In the genomic region with DNA sequence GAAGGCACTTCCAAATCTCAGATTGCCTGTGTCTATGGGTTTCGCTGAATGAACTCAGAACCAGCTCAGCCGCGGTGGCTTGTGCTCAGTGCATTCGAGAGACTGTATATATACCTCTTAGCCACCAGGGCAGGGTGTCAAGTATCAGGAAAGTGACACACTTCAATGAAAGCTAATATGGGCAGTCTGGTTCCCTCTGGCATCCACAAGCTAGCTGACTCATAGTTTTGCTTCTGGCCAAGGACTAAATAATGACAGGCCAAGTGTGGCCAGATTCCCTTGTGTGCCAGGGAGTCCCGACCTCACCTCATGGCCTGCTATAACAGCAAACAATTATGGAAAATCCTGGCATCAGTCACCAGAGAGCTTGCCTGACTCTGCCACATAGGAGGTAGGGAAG, we compare ENCODE assay signal across 10 mouse cellular contexts.
A peak's percentile ranks its signal among the peaks of the same experiment; 100 is the strongest.
DNase-seq lines count a peak whose midpoint lies in the region; ATAC-seq lines count a peak whose summit lies in the region.
"Had no signal": no experiment of that assay in that cellular context is flagged by ENCODE, and none has a peak within 500 bp of the region (broad histone marks: within the 10 kb centered on the region; RNA-seq: fewer than 3 reads in every experiment).

No protein-coding gene starts in this region.

- DNase-seq in cerebellum, postnatal 4 days (ENCODE audit: low spot score in 2 of 2), result no peak
- peak; percentile 76 for DNase-seq in Muller cell, postnatal 12 days (ENCODE audit: inconsistent ontology term)
- peak; percentile 29 to 52 for DNase-seq in cerebellum, postnatal 14 days
- peak; percentile 65 for DNase-seq in gastrocnemius, postnatal 25 days
- no peak for DNase-seq in spleen, postnatal 10 days (ENCODE audit: low spot score in 2 of 2)
- no peak for DNase-seq in natural killer cell, adult 2 months (ENCODE audit: low spot score in 2 of 2)
- DNase-seq in left cerebral cortex, postnatal 36 days (ENCODE audit: low spot score in 2 of 2), result no peak
- DNase-seq: lung, postnatal 36 days; thymus, postnatal 25 days had no signal

- intact Hi-C loops in left cerebral cortex, postnatal 36 days (cut with DNase I), result no loop called here

- peak; percentile 85 for ATAC-seq in cerebellum, adult (ENCODE audit: insufficient number of reproducible peaks, low FRiP score, low TSS enrichment)

Comparison
In these comparisons a context has a peak if more than half of its experiments do, and no peak if none do; other contexts are left out.
1. DNase-seq: peak in Muller cell, postnatal 12 days (single experiment), cerebellum, postnatal 14 days (2 of 2) and gastrocnemius, postnatal 25 days (single experiment); none in cerebellum, postnatal 4 days (0 of 2), spleen, postnatal 10 days (0 of 2), natural killer cell, adult 2 months (0 of 2) and left cerebral cortex, postnatal 36 days (0 of 2).